Mouse (Mus musculus): ENCODE measurements at regions not wholly inside any gene's neighbourhood (a gene's known extent, or its start where the extent isn't known, plus 50 kb on each side); places are given as distances from the start of the nearest gene placed in this dataset.
"Not testable (repeated sequence)": the region's sequence is repeated elsewhere in the genome, so short reads cannot be mapped to it uniquely, and the experiment has no call there.

GRCm38 (mm10) chr4:21464456-21464855 is 221.3 kb downstream of the Prdm13 start:
- WGBS, result 89% methylated on average over 2 of the region's 2 CpGs

DNA sequence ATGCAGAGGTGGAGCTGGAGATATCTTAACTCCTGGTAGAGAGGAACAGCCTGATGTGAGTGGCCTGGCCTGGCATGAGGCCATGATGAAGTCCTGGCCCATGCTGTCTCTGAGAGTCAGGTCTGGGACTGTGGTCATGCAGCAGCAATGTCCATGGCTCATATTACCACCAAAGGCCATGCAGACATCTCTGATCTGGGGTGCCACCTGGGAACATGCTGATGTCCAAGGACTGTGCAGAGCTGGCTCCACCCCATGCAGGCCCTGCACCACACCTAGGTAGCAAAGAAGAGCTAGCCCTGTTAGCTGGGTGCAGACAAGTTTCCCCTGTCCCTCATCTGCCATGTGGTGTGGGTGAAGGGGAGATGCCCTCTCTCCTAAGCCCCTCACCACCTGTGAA is 244.5 kb downstream of the Prdm13 start:
- H3K27me3 ChIP-seq (ENCODE audit: insufficient read depth, poor library complexity, severe bottlenecking), result no peaks in the 10 kb centered on the region
- H3K4me1 ChIP-seq (replicated peaks), result no peaks in the 10 kb centered on the region
- H3K36me3 ChIP-seq, result no peaks in the 10 kb centered on the region
- no peaks in the 10 kb centered on the region for H3K9me3 ChIP-seq
- H3K4me3 ChIP-seq, result no peak overlapping the region
- H3K27ac ChIP-seq, result no peak overlapping the region
- DNase-seq (ENCODE audit: low spot score), result no peak

More at GRCm38 (mm10) chr4:21464456-21464855, 221.3 kb downstream of the Prdm13 start:
- no peaks in the 10 kb centered on the region for H3K36me3 ChIP-seq
- no peak for DNase-seq (ENCODE audit: low spot score)
- no peaks in the 10 kb centered on the region for H3K9me3 ChIP-seq
- no peak overlapping the region for H3K4me3 ChIP-seq
- no peaks in the 10 kb centered on the region for H3K4me1 ChIP-seq (replicated peaks)
- H3K27ac ChIP-seq, result no peak overlapping the region
- H3K27me3 ChIP-seq (ENCODE audit: insufficient read depth, poor library complexity, severe bottlenecking), result no peaks in the 10 kb centered on the region

- no peak overlapping the region for H3K4me3 ChIP-seq
- 29% methylated on average over 2 of the region's 2 CpGs for WGBS
- no peaks in the 10 kb centered on the region for H3K27me3 ChIP-seq (ENCODE audit: insufficient read depth, poor library complexity, severe bottlenecking)
- H3K4me1 ChIP-seq (replicated peaks), result no peaks in the 10 kb centered on the region
- H3K36me3 ChIP-seq, result no peaks in the 10 kb centered on the region
- H3K9me3 ChIP-seq, result no peaks in the 10 kb centered on the region
- no peak overlapping the region for H3K27ac ChIP-seq
- no peak for DNase-seq (ENCODE audit: low spot score)
These were observed 249.1 kb downstream of the Prdm13 start for GRCm38 (mm10) chr4:21436710-21437109.

GRCm38 (mm10) chr4:21407850-21408249 is 277.9 kb downstream of the Prdm13 start:
- Histone ChIP-seq H3K36me3 (no peaks in the 10 kb centered on the region), H3K27ac (no peak overlapping the region), H3K4me1 (replicated peaks) (no peaks in the 10 kb centered on the region), H3K9me3 (no peaks in the 10 kb centered on the region), H3K4me3 (no peak overlapping the region), H3K27me3 (ENCODE audit: insufficient read depth, poor library complexity, severe bottlenecking) (no peaks in the 10 kb centered on the region)
- no peak for DNase-seq (ENCODE audit: low spot score)

DNA sequence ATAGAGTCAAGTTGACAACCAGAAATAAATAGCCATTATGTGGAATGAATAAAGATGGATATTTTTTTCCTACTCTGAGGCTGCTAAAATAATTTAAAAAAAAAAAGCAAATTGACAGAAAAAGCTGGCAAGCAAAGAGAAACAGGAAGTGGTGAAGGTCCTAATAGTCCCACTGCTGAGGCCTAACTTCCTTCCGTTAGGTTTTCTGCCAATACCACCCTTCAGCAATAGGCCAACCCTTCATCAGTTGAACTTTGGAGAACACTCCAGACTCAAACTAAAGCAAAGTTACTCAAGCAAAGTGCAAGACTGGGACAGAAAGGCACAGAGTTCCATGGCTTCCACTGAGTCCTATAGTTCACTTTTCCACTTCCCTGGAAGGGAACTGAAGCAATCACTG is 316.4 kb downstream of the Prdm13 start:
- H3K27me3 ChIP-seq (ENCODE audit: insufficient read depth, poor library complexity, severe bottlenecking), result no peaks in the 10 kb centered on the region
- no peak for DNase-seq (ENCODE audit: low spot score)
- WGBS, result 87% methylated on average over 1 of the region's 1 CpGs

GRCm38 (mm10) chr4:21368234-21369021 is 317.3 kb downstream of the Prdm13 start:
- no peak overlapping the region for H3K27ac ChIP-seq
- no peak overlapping the region for H3K4me3 ChIP-seq
- no peaks in the 10 kb centered on the region for H3K9me3 ChIP-seq
- no peaks in the 10 kb centered on the region for H3K27me3 ChIP-seq (ENCODE audit: insufficient read depth, poor library complexity, severe bottlenecking)
- H3K4me1 ChIP-seq (replicated peaks), result no peaks in the 10 kb centered on the region
- H3K36me3 ChIP-seq, result no peaks in the 10 kb centered on the region
- peak; percentile 10 for DNase-seq (ENCODE audit: low spot score)
- WGBS, result 69% methylated on average over 11 of the region's 11 CpGs

More for the DNA sequence above, 316.4 kb downstream of the Prdm13 start:
- no peak overlapping the region for H3K4me3 ChIP-seq
- H3K27ac ChIP-seq, result no peak overlapping the region
- H3K36me3 ChIP-seq, result no peaks in the 10 kb centered on the region
- no peaks in the 10 kb centered on the region for H3K4me1 ChIP-seq (replicated peaks)
- H3K9me3 ChIP-seq, result no peaks in the 10 kb centered on the region

- H3K4me1 ChIP-seq (replicated peaks), result no peaks in the 10 kb centered on the region
- H3K27ac ChIP-seq, result no peak overlapping the region
- H3K36me3 ChIP-seq, result no peaks in the 10 kb centered on the region
- WGBS, result 65% methylated on average over 1 of the region's 1 CpGs
- no peak overlapping the region for H3K4me3 ChIP-seq
- no peak for DNase-seq (ENCODE audit: low spot score)
- no peaks in the 10 kb centered on the region for H3K9me3 ChIP-seq
- H3K27me3 ChIP-seq (ENCODE audit: insufficient read depth, poor library complexity, severe bottlenecking), result no peaks in the 10 kb centered on the region
These were observed 364.0 kb downstream of the Prdm13 start for GRCm38 (mm10) chr4:21321769-21322168.

DNA sequence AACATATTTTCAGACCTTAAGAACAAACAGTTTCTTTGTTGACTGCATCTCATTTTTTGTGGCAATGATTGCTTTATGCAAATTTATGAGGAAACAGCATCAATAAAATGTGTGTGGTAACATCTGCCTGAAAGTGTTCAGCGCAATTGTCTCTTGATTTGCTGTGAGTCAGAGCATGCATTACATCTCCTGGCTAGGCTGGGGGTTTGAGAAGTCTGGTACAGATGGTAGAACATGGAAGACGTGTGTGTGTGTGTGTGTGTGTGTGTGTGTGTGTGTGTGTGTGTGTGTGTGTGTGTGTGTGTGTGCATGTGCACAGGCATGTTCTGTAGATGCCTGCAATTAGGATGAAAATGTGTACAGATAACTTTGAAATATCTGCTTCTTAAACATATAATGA is 376.5 kb downstream of the Prdm13 start:
- not testable (repeated sequence) for H3K27me3 ChIP-seq (ENCODE audit: insufficient read depth, poor library complexity, severe bottlenecking); H3K4me1 ChIP-seq (replicated peaks); DNase-seq (ENCODE audit: low spot score); H3K4me3 ChIP-seq; H3K36me3 ChIP-seq; H3K9me3 ChIP-seq; H3K27ac ChIP-seq
- WGBS, result 86% methylated on average over 2 of the region's 2 CpGs

- Histone ChIP-seq H3K27ac (no peak overlapping the region), H3K4me3 (no peak overlapping the region), H3K4me1 (replicated peaks) (no peaks in the 10 kb centered on the region), H3K27me3 (ENCODE audit: insufficient read depth, poor library complexity, severe bottlenecking) (no peaks in the 10 kb centered on the region), H3K9me3 (no peaks in the 10 kb centered on the region), H3K36me3 (no peaks in the 10 kb centered on the region)
- 89% methylated on average over 3 of the region's 3 CpGs for WGBS
- DNase-seq (ENCODE audit: low spot score), result no peak
These were observed 378.2 kb downstream of the Prdm13 start for GRCm38 (mm10) chr4:21307476-21308011.

- H3K9me3 ChIP-seq, result no peaks in the 10 kb centered on the region
- no peaks in the 10 kb centered on the region for H3K4me1 ChIP-seq (replicated peaks)
- no peaks in the 10 kb centered on the region for H3K36me3 ChIP-seq
- H3K4me3 ChIP-seq, result no peak overlapping the region
- H3K27ac ChIP-seq, result no peak overlapping the region
- no peak for DNase-seq (ENCODE audit: low spot score)
- no peaks in the 10 kb centered on the region for H3K27me3 ChIP-seq (ENCODE audit: insufficient read depth, poor library complexity, severe bottlenecking)
These were observed 385.6 kb downstream of the Prdm13 start for GRCm38 (mm10) chr4:21300141-21300540.

GRCm38 (mm10) chr4:21267302-21267701 is 418.5 kb downstream of the Prdm13 start:
- DNase-seq (ENCODE audit: low spot score), result no peak
- Histone ChIP-seq H3K9me3 (no peaks in the 10 kb centered on the region), H3K36me3 (no peaks in the 10 kb centered on the region), H3K4me1 (replicated peaks) (no peaks in the 10 kb centered on the region), H3K27ac (no peak overlapping the region), H3K4me3 (no peak overlapping the region), H3K27me3 (ENCODE audit: insufficient read depth, poor library complexity, severe bottlenecking) (no peaks in the 10 kb centered on the region)
- WGBS, result 81% methylated on average over 2 of the region's 2 CpGs

- no peaks in the 10 kb centered on the region for H3K4me1 ChIP-seq (replicated peaks)
- H3K36me3 ChIP-seq, result no peaks in the 10 kb centered on the region
- H3K9me3 ChIP-seq, result no peaks in the 10 kb centered on the region
- no peak overlapping the region for H3K4me3 ChIP-seq
- H3K27ac ChIP-seq, result no peak overlapping the region
- no peaks in the 10 kb centered on the region for H3K27me3 ChIP-seq (ENCODE audit: insufficient read depth, poor library complexity, severe bottlenecking)
- no peak for DNase-seq (ENCODE audit: low spot score)
These were observed 418.9 kb downstream of the Prdm13 start for GRCm38 (mm10) chr4:21266886-21267285.

GRCm38 (mm10) chr4:21250396-21250795 is 435.4 kb downstream of the Prdm13 start:
- DNase-seq (ENCODE audit: low spot score), result no peak

DNA sequence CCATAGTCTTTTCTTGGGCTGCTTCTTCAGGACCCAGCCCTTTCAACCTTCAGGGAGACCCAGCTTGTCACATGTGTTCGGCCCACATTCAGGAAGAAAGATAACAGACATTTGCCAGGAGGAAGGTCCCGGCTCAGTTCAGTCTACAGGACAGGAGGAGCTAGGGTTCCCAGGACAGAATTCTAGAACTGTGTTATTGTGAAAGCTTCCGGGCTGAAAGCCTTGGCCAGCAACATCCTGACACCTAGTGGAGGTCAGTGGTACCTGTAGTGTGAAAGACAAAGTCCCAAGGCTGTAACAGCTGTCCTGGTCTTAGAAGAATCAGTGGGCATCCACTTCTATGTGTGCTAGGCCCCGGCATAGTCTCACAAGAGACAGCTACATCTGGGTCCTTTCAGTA is 463.1 kb downstream of the Prdm13 start:
- Histone ChIP-seq H3K27ac (no peak overlapping the region), H3K27me3 (ENCODE audit: insufficient read depth, poor library complexity, severe bottlenecking) (no peaks in the 10 kb centered on the region), H3K9me3 (no peaks in the 10 kb centered on the region), H3K4me1 (replicated peaks) (no peaks in the 10 kb centered on the region), H3K4me3 (no peak overlapping the region), H3K36me3 (no peaks in the 10 kb centered on the region)
- DNase-seq (ENCODE audit: low spot score), result peak; percentile 50
- WGBS, result 55% methylated on average over 4 of the region's 4 CpGs

More at GRCm38 (mm10) chr4:21250396-21250795, 435.4 kb downstream of the Prdm13 start:
- no peak overlapping the region for H3K27ac ChIP-seq
- no peak overlapping the region for H3K4me3 ChIP-seq
- no peaks in the 10 kb centered on the region for H3K36me3 ChIP-seq
- no peaks in the 10 kb centered on the region for H3K9me3 ChIP-seq
- WGBS, result 88% methylated on average over 2 of the region's 2 CpGs
- H3K4me1 ChIP-seq (replicated peaks), result no peaks in the 10 kb centered on the region
- H3K27me3 ChIP-seq (ENCODE audit: insufficient read depth, poor library complexity, severe bottlenecking), result no peaks in the 10 kb centered on the region

Measured in hindbrain, embryonic 10.5 days (tissue).